Mouse (Mus musculus) small intestine, adult 2 months (tissue): ENCODE measurements around the gene Ncbp2.
A peak's percentile ranks its signal among the peaks of the same experiment; 100 is the strongest.

Experiments used
- CTCF ChIP-seq: fragments of 200-500 bp; IDR thresholded peaks from 2 replicates; pipeline ENCODE4 v1.5.1; 2012; ENCODE audit warnings: low read depth, mild to moderate bottlenecking, control low read depth, inconsistent platforms, low read length, moderate library complexity, mixed read lengths; ENCODE audit not compliant: insufficient replicate concordance, insufficient read length; ENCODE audit errors: extremely low read depth
- POLR2A ChIP-seq: fragments of 200-500 bp; IDR thresholded peaks from 2 replicates; pipeline ENCODE4 v1.6.1; 2012; ENCODE audit warnings: low read depth, mild to moderate bottlenecking, control low read depth, inconsistent platforms, low read length, moderate library complexity

DNA sequence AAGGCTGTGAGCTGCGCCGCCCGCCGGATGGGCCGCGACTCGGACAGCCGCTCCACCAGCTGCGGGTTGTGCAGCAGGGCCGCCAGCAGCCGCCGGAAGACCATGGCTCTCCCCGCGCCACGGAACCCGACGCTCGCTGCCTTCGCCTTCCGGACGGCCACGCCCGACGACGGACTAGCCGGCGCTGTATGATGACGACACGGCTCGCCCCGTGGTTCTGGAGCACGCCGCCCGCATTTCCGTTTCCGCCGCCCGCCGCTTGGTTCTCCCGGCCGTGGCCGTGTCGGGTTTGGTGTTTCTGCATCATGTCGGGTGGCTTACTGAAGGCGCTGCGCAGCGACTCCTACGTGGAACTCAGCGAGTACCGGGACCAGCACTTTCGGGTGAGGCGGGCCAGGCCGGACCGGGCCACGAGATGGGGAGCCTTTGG is at the start of gene Ncbp2, which contains the start of gene 0610012G03Rik:
- no peak for TF ChIP-seq CTCF
- TF ChIP-seq POLR2A: peak; percentile 76
